Mouse (Mus musculus) ES-E14 (cell line): ENCODE data around the gene Cd302.

Source experiments
- CHD2 ChIP-seq: IDR thresholded peaks from 2 replicates; pipeline ENCODE4 v1.6.1; 2014; ENCODE audit warnings: mild to moderate bottlenecking, low read depth, low read length, inconsistent platforms
- HCFC1 ChIP-seq: IDR thresholded peaks from 2 replicates; pipeline ENCODE4 v1.6.1; 2012; ENCODE audit warnings: low read length, inconsistent platforms, borderline replicate concordance; ENCODE audit not compliant: insufficient read depth
- MAFK ChIP-seq: IDR thresholded peaks from 2 replicates; pipeline ENCODE4 v1.6.1; 2014; ENCODE audit warnings: mild to moderate bottlenecking, low read depth, low read length, inconsistent platforms; ENCODE audit not compliant: insufficient read depth
- ZC3H11A ChIP-seq: IDR thresholded peaks from 2 replicates; pipeline ENCODE4 v1.6.1; 2012; ENCODE audit warnings: low read depth, mild to moderate bottlenecking, inconsistent platforms, low read length, borderline replicate concordance
- ZNF384 ChIP-seq: IDR thresholded peaks from 2 replicates; pipeline ENCODE4 v1.6.1; 2012; ENCODE audit warnings: low read depth, low read length, inconsistent platforms

DNA sequence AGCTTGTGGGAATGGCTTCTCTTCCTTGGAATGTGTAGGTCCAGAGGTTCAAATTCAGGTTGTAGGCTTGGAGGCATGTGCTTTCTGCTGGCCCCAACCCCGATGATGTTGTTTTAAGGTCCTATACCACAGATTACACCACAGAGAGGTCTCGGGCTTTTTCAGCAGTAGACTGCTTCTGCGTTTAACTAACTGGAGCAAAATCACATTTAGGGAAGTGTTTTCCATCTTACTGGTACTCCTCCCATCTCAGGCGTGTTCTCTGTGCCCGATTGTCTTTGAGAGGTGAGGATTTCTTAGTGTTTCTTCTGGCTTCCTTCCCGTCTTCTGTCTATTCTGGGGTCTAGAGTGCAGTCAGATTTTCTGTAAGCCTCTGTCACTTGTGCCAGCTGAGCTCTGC, 66.7 kb downstream of the Cd302 start:
- no peak for TF ChIP-seq CHD2
- no peak for TF ChIP-seq ZC3H11A
- no peak for TF ChIP-seq HCFC1
- no peak for TF ChIP-seq MAFK
- TF ChIP-seq ZNF384 = no peak
